Mouse (Mus musculus) CH12.LX (cell line): Measurements from ENCODE around the gene Hdac9. TPM values are rescaled to one million over a fixed set of nuclear protein-coding genes. Genes with fewer than 3 reads are reported as not detected.

ENCODE experiments used
- DNase-seq: peaks from one replicate; pipeline ENCODE4 v3.0.0-alpha.2; 2013; ENCODE audit errors: extremely low read depth
- H3K27ac ChIP-seq: 2 replicates; pipeline ENCODE4 v1.5.1; 2012; ENCODE audit warnings: low read depth, mild to moderate bottlenecking, control low read depth, moderate library complexity; ENCODE audit not compliant: insufficient read depth
- H3K27me3 ChIP-seq: replicated peaks from 2 replicates; pipeline ENCODE3; 2012; ENCODE audit warnings: inconsistent platforms
- H3K36me3 ChIP-seq, 2 experiments: replicated peaks in 1 of 2; 2 replicates each; pipeline versions ENCODE3 to v1.6.1; 2012; ENCODE audit warnings: inconsistent platforms in 1 of 2, low read length in 1 of 2, mild to moderate bottlenecking in 1 of 2, mixed read lengths in 1 of 2, moderate library complexity in 1 of 2; ENCODE audit not compliant: control insufficient read depth in 1 of 2, insufficient read depth in 1 of 2
- H3K4me1 ChIP-seq, 2 experiments: 2 replicates each; pipeline ENCODE4 v1.6.1; 2012; ENCODE audit warnings: inconsistent platforms in 1 of 2, moderate library complexity in 1 of 2; ENCODE audit not compliant: insufficient read depth in 2 of 2, control insufficient read depth in 1 of 2
- H3K4me2 ChIP-seq: 2 replicates; pipeline ENCODE4 v1.6.1; 2012; ENCODE audit warnings: low read depth, mild to moderate bottlenecking, control low read depth; ENCODE audit not compliant: poor library complexity, insufficient read depth, severe bottlenecking
- H3K4me3 ChIP-seq, 3 experiments: fragments of 150-350 bp in 1 of 3; sonication (generic) in 1 of 3; replicated peaks in 1 of 3; 2 replicates each; pipeline versions ENCODE3 to v1.5.1; 2011 to 2012; ENCODE audit warnings: low read depth in 2 of 3, low read length in 2 of 3, mild to moderate bottlenecking in 2 of 3, moderate library complexity in 2 of 3, control low read depth in 1 of 3, improper control_type of control experiment in 1 of 3, inconsistent platforms in 1 of 3, mixed read lengths in 1 of 3; ENCODE audit not compliant: poor library complexity in 1 of 3
- H3K79me2 ChIP-seq: replicated peaks from 2 replicates; pipeline ENCODE4 v1.6.1; 2012; ENCODE audit warnings: mild to moderate bottlenecking, moderate library complexity; ENCODE audit not compliant: control insufficient read depth, poor library complexity, insufficient read depth, severe bottlenecking; ENCODE audit errors: extremely low read depth
- H3K9ac ChIP-seq: 2 replicates; pipeline ENCODE4 v1.6.1; 2012; ENCODE audit warnings: low read depth, mild to moderate bottlenecking, control low read depth, moderate library complexity; ENCODE audit not compliant: insufficient read depth
- H3K9me3 ChIP-seq: replicated peaks from 2 replicates; pipeline ENCODE3; 2012; ENCODE audit warnings: low read length, inconsistent platforms, mixed read lengths
- BHLHE40 ChIP-seq: IDR thresholded peaks from 2 replicates; pipeline ENCODE4 v1.6.1; 2011; ENCODE audit warnings: mild to moderate bottlenecking, low read depth, low read length, improper control_type of control experiment
- CHD1 ChIP-seq: IDR thresholded peaks from 2 replicates; pipeline ENCODE4 v1.6.1; 2012; ENCODE audit warnings: low read depth, low read length, improper control_type of control experiment, inconsistent platforms
- ELF1 ChIP-seq: IDR thresholded peaks from 2 replicates; pipeline ENCODE4 v1.6.1; 2014; ENCODE audit warnings: low read depth, mild to moderate bottlenecking, inconsistent platforms, low read length, improper control_type of control experiment
- IRF4 ChIP-seq: IDR thresholded peaks from 2 replicates; pipeline ENCODE4 v1.6.1; 2014; ENCODE audit warnings: low read depth, mild to moderate bottlenecking, inconsistent platforms, low read length, improper control_type of control experiment
- JUN ChIP-seq: IDR thresholded peaks from 2 replicates; pipeline ENCODE4 v1.6.1; 2011; ENCODE audit warnings: low read depth, mild to moderate bottlenecking, low read length, improper control_type of control experiment, moderate library complexity; ENCODE audit not compliant: insufficient read depth
- JUND ChIP-seq: conservative IDR thresholded peaks from 2 replicates; pipeline ENCODE4 v1.6.1; 2011; ENCODE audit warnings: low read depth, low read length, improper control_type of control experiment
- MAFK ChIP-seq: IDR thresholded peaks from 2 replicates; pipeline ENCODE4 v1.6.1; 2011; ENCODE audit warnings: low read length, improper control_type of control experiment; ENCODE audit not compliant: insufficient replicate concordance
- MEF2A ChIP-seq: IDR thresholded peaks from 2 replicates; pipeline ENCODE4 v1.6.1; 2014; ENCODE audit warnings: low read depth, mild to moderate bottlenecking, inconsistent platforms, low read length, improper control_type of control experiment, borderline replicate concordance
- MXI1 ChIP-seq: IDR thresholded peaks from 2 replicates; pipeline ENCODE4 v1.6.1; 2011; ENCODE audit warnings: mild to moderate bottlenecking, low read depth, low read length, improper control_type of control experiment
- MYC ChIP-seq: IDR thresholded peaks from 2 replicates; pipeline ENCODE4 v1.6.1; 2011; ENCODE audit warnings: low read depth, mild to moderate bottlenecking, improper control_type of control experiment, low read length
- NELFE ChIP-seq: IDR thresholded peaks from 2 replicates; pipeline ENCODE4 v1.6.1; 2011; ENCODE audit warnings: low read depth, low read length, improper control_type of control experiment
- POLR2A ChIP-seq: IDR thresholded peaks from 2 replicates; pipeline ENCODE4 v1.6.1; 2011; ENCODE audit warnings: low read depth, mild to moderate bottlenecking, improper control_type of control experiment, low read length
- RAD21 ChIP-seq: IDR thresholded peaks from 2 replicates; pipeline ENCODE4 v1.6.1; 2011; ENCODE audit warnings: low read depth, mild to moderate bottlenecking, low read length, improper control_type of control experiment, moderate library complexity
- SIN3A ChIP-seq: IDR thresholded peaks from 2 replicates; pipeline ENCODE4 v1.6.1; 2012; ENCODE audit warnings: low read length, improper control_type of control experiment, inconsistent platforms
- SMC3 ChIP-seq: IDR thresholded peaks from 2 replicates; pipeline ENCODE4 v1.6.1; 2011; ENCODE audit warnings: low read depth, low read length, improper control_type of control experiment
- TBP ChIP-seq: conservative IDR thresholded peaks from 2 replicates; pipeline ENCODE4 v1.6.1; 2011; ENCODE audit warnings: low read depth, low read length, improper control_type of control experiment
- UBTF ChIP-seq: IDR thresholded peaks from 2 replicates; pipeline ENCODE4 v1.6.1; 2012; ENCODE audit warnings: low read depth, mild to moderate bottlenecking, inconsistent platforms, low read length, improper control_type of control experiment, moderate library complexity
- ZMIZ1 ChIP-seq: IDR thresholded peaks from 2 replicates; pipeline ENCODE4 v1.6.1; 2012; ENCODE audit warnings: low read depth, mild to moderate bottlenecking, inconsistent platforms, low read length, improper control_type of control experiment
- ZNF384 ChIP-seq: IDR thresholded peaks from 2 replicates; pipeline ENCODE4 v1.6.1; 2012; ENCODE audit warnings: low read depth, low read length, improper control_type of control experiment, inconsistent platforms
- dilution Hi-C: fragments of 300-500 bp; cut with MboI; formaldehyde crosslinking; loops from 2 replicates; pipeline ENCODE4 v1.14.3; 2020; ENCODE audit warnings: low sequenced_read_pairs; ENCODE audit not compliant: extremely low pct_unique_long_range_greater_than_20kb, extremely low pct_ligation_motif_present
- in situ Hi-C: fragments of 300-500 bp; cut with MboI; formaldehyde crosslinking; loops from 3 replicates; pipeline ENCODE4 v1.14.3; 2019; ENCODE audit warnings: low sequenced_read_pairs, low pct_ligation_motif_present, low pct_unique_long_range_greater_than_20kb, mixed read lengths
- polyA plus RNA-seq: library from polyadenylated mRNA; unstranded; fragments of >175 nt; gene quantifications from 2 replicates; pipeline ENCODE4 v1.2.1, GENCODE M21; 2012; ENCODE audit warnings: low read depth; ENCODE audit not compliant: insufficient read length
- total RNA-seq, 2 experiments: library from RNA; depleted of rRNA; stranded (reverse); fragments of 300-350 nt in 1 of 2; fragments of >200 nt in 1 of 2; gene quantifications; 2 replicates each; pipeline ENCODE4 v1.2.3; 2012 to 2014

Hdac9 gene
- total and polyA plus RNA-seq, 3 experiments = 0.04 to 0.38 (median 0.17) TPM

- no peaks in the 10 kb centered on the region for H3K4me1 ChIP-seq
- TF ChIP-seq JUND (no peak), RAD21 (no peak), BHLHE40 (no peak), ZMIZ1 (no peak), NELFE (no peak), MXI1 (no peak), JUN (no peak), CHD1 (no peak), SIN3A (no peak), ELF1 (no peak), MYC (no peak), SMC3 (no peak), IRF4 (no peak), MAFK (no peak), UBTF (no peak), MEF2A (no peak), POLR2A (no peak), ZNF384 (no peak)
- H3K27ac ChIP-seq = no peak overlapping the region
- no peaks in the 10 kb centered on the region for H3K9me3 ChIP-seq
- H3K9ac ChIP-seq = no peak overlapping the region
- dilution Hi-C loops = no loop called here
- in situ Hi-C loops = no loop called here
- no peaks in the 10 kb centered on the region for H3K27me3 ChIP-seq
- no peaks in the 10 kb centered on the region for H3K79me2 ChIP-seq
- no peak overlapping the region for H3K4me3 ChIP-seq
- no peaks in the 10 kb centered on the region for H3K36me3 ChIP-seq
- no peak overlapping the region for H3K4me2 ChIP-seq
- no peak for DNase-seq
Observed at GRCm38 (mm10) chr12:34521468-34521867, 395.4 kb downstream of the Hdac9 start.

GRCm38 (mm10) chr12:34516769-34517562, 399.9 kb downstream of the Hdac9 start:
- Histone ChIP-seq H3K4me1 (no peaks in the 10 kb centered on the region), H3K9me3 (no peaks in the 10 kb centered on the region), H3K9ac (no peak overlapping the region), H3K27me3 (no peaks in the 10 kb centered on the region), H3K36me3 (no peaks in the 10 kb centered on the region), H3K4me2 (no peak overlapping the region), H3K4me3 (no peak overlapping the region), H3K27ac (no peak overlapping the region), H3K79me2 (no peaks in the 10 kb centered on the region)
- dilution Hi-C loops (no loop called here), in situ Hi-C loops (no loop called here)
- TF ChIP-seq TBP (no peak), CHD1 (no peak)
- no peak for DNase-seq
